Mouse (Mus musculus) megakaryocyte, embryonic 14.5 days (primary cell): ENCODE measurements around the gene Xrcc5.

Source experiments
- FLI1 ChIP-seq: IDR thresholded peaks from 2 replicates; pipeline ENCODE4 v1.6.1; 2012; ENCODE audit warnings: low read length, inconsistent platforms, mixed read lengths
- GATA1 ChIP-seq: IDR thresholded peaks from 3 replicates; pipeline ENCODE4 v1.6.1; 2012; ENCODE audit warnings: mixed read lengths, low read length, inconsistent platforms, borderline replicate concordance

GRCm38 (mm10) chr1:72358216-72358615 is 51.0 kb downstream of the Xrcc5 start:
- TF ChIP-seq GATA1 (no peak), FLI1 (no peak)
